Mouse (Mus musculus): ENCODE data around the gene Tm9sf3. TPM values are rescaled to one million over a fixed set of nuclear protein-coding genes. Genes with fewer than 3 reads are reported as not detected.

Tm9sf3 gene
- polyA plus RNA-seq, 1 experiment from 2014 or later, result 133 TPM

- ATAC-seq (ENCODE audit: insufficient number of reproducible peaks, low FRiP score, low TSS enrichment, low read depth), result peak; percentile 81
- Histone ChIP-seq H3K36me3 (no peaks in the 10 kb centered on the region), H3K4me2 (replicated peaks) (peak overlapping the region; percentile 61), H3K9ac (peak overlapping the region; percentile 96), H3K27me3 (no peaks in the 10 kb centered on the region), H3K4me3 (replicated peaks) (peak overlapping the region; percentile 91), H3K9me3 (replicated peaks) (no peaks in the 10 kb centered on the region), H3K27ac (replicated peaks) (peak overlapping the region; percentile 98), H3K4me1 (peaks cover 22% of the 10 kb centered on the region; the same call in 1 of the 2 replicates)
- 4% methylated on average over 51 of the region's 51 CpGs for whole genome bisulfite sequencing
These were observed 826 bp downstream of the Tm9sf3 start for GRCm38 (mm10) chr19:41262712-41263629.

- ATAC-seq (ENCODE audit: insufficient number of reproducible peaks, low FRiP score, low TSS enrichment, low read depth), result no peak
These were observed 3.1 kb downstream of the Tm9sf3 start for GRCm38 (mm10) chr19:41260736-41261135.

GRCm38 (mm10) chr19:41259256-41259655, 4.5 kb downstream of the Tm9sf3 start:
- Histone ChIP-seq H3K9me3 (replicated peaks) (no peaks in the 10 kb centered on the region), H3K27ac (replicated peaks) (no peak overlapping the region), H3K36me3 (no peaks in the 10 kb centered on the region), H3K27me3 (no peaks in the 10 kb centered on the region), H3K9ac (no peak overlapping the region), H3K4me3 (replicated peaks) (no peak overlapping the region), H3K4me2 (replicated peaks) (no peak overlapping the region), H3K4me1 (peaks cover 17% of the 10 kb centered on the region; the same call in 1 of the 2 replicates)
- ATAC-seq (ENCODE audit: insufficient number of reproducible peaks, low FRiP score, low TSS enrichment, low read depth), result no peak
- 74% methylated on average over 6 of the region's 6 CpGs for WGBS

More at GRCm38 (mm10) chr19:41260736-41261135, 3.1 kb downstream of the Tm9sf3 start:
- Histone ChIP-seq H3K27ac (replicated peaks) (no peak overlapping the region), H3K9ac (no peak overlapping the region), H3K36me3 (no peaks in the 10 kb centered on the region), H3K27me3 (no peaks in the 10 kb centered on the region), H3K4me3 (replicated peaks) (no peak overlapping the region), H3K4me2 (replicated peaks) (no peak overlapping the region), H3K4me1 (peaks cover 22% of the 10 kb centered on the region; the same call in 1 of the 2 replicates), H3K9me3 (replicated peaks) (no peaks in the 10 kb centered on the region)
- 82% methylated on average over 3 of the region's 3 CpGs for WGBS

- no peak overlapping the region for H3K4me3 ChIP-seq (replicated peaks)
- H3K9ac ChIP-seq, result no peak overlapping the region
- no peaks in the 10 kb centered on the region for H3K27me3 ChIP-seq
- H3K36me3 ChIP-seq, result no peaks in the 10 kb centered on the region
- H3K27ac ChIP-seq (replicated peaks), result no peak overlapping the region
- H3K4me2 ChIP-seq (replicated peaks), result no peak overlapping the region
- H3K9me3 ChIP-seq (replicated peaks), result no peaks in the 10 kb centered on the region
- 43% methylated on average over 2 of the region's 2 CpGs for WGBS
- peaks cover 17% of the 10 kb centered on the region; the same call in 1 of the 2 replicates for H3K4me1 ChIP-seq
- no peak for ATAC-seq (ENCODE audit: insufficient number of reproducible peaks, low FRiP score, low TSS enrichment, low read depth)
These were observed 5.1 kb downstream of the Tm9sf3 start for GRCm38 (mm10) chr19:41258707-41259106.

- Histone ChIP-seq H3K27me3 (no peaks in the 10 kb centered on the region), H3K9me3 (replicated peaks) (no peaks in the 10 kb centered on the region), H3K4me2 (replicated peaks) (no peak overlapping the region), H3K36me3 (peaks cover 7% of the 10 kb centered on the region; the same call in 1 of the 2 replicates), H3K9ac (no peak overlapping the region), H3K4me3 (replicated peaks) (no peak overlapping the region), H3K27ac (replicated peaks) (no peak overlapping the region), H3K4me1 (no peaks in the 10 kb centered on the region)
- 75% methylated on average over 5 of the region's 5 CpGs for whole genome bisulfite sequencing
- ATAC-seq (ENCODE audit: insufficient number of reproducible peaks, low FRiP score, low TSS enrichment, low read depth), result no peak
These were observed 9.2 kb downstream of the Tm9sf3 start for GRCm38 (mm10) chr19:41254584-41254983.

GRCm38 (mm10) chr19:41248968-41249367, 14.8 kb downstream of the Tm9sf3 start:
- Histone ChIP-seq H3K4me2 (replicated peaks) (no peak overlapping the region), H3K9me3 (replicated peaks) (no peaks in the 10 kb centered on the region), H3K9ac (no peak overlapping the region), H3K4me3 (replicated peaks) (no peak overlapping the region), H3K27ac (replicated peaks) (no peak overlapping the region), H3K4me1 (no peaks in the 10 kb centered on the region), H3K27me3 (no peaks in the 10 kb centered on the region), H3K36me3 (peaks cover 24% of the 10 kb centered on the region)
- WGBS, result 55% methylated on average over 4 of the region's 4 CpGs
- ATAC-seq (ENCODE audit: insufficient number of reproducible peaks, low FRiP score, low TSS enrichment, low read depth), result no peak

GRCm38 (mm10) chr19:41248271-41248670, 15.5 kb downstream of the Tm9sf3 start:
- peaks cover 23% of the 10 kb centered on the region for H3K36me3 ChIP-seq
- H3K4me1 ChIP-seq, result no peaks in the 10 kb centered on the region
- no peak overlapping the region for H3K27ac ChIP-seq (replicated peaks)
- no peaks in the 10 kb centered on the region for H3K9me3 ChIP-seq (replicated peaks)
- H3K27me3 ChIP-seq, result no peaks in the 10 kb centered on the region
- ATAC-seq (ENCODE audit: insufficient number of reproducible peaks, low FRiP score, low TSS enrichment, low read depth), result no peak
- H3K4me3 ChIP-seq (replicated peaks), result no peak overlapping the region
- no peak overlapping the region for H3K9ac ChIP-seq
- no peak overlapping the region for H3K4me2 ChIP-seq (replicated peaks)
- WGBS, result 92% methylated on average over 3 of the region's 3 CpGs

- H3K27ac ChIP-seq (replicated peaks), result no peak overlapping the region
- H3K4me3 ChIP-seq (replicated peaks), result no peak overlapping the region
- H3K4me1 ChIP-seq, result no peaks in the 10 kb centered on the region
- peaks cover 37% of the 10 kb centered on the region for H3K36me3 ChIP-seq
- ATAC-seq (ENCODE audit: insufficient number of reproducible peaks, low FRiP score, low TSS enrichment, low read depth), result no peak
- no peak overlapping the region for H3K9ac ChIP-seq
- no peak overlapping the region for H3K4me2 ChIP-seq (replicated peaks)
- H3K27me3 ChIP-seq, result no peaks in the 10 kb centered on the region
- no peaks in the 10 kb centered on the region for H3K9me3 ChIP-seq (replicated peaks)
- WGBS, result 87% methylated on average over 4 of the region's 4 CpGs
These were observed 17.5 kb downstream of the Tm9sf3 start for GRCm38 (mm10) chr19:41246271-41246670.

- no peak for ATAC-seq (ENCODE audit: insufficient number of reproducible peaks, low FRiP score, low TSS enrichment, low read depth)
- no peak overlapping the region for H3K4me2 ChIP-seq (replicated peaks)
- H3K4me3 ChIP-seq (replicated peaks), result no peak overlapping the region
- WGBS, result 63% methylated on average over 6 of the region's 6 CpGs
- H3K27me3 ChIP-seq, result no peaks in the 10 kb centered on the region
- no peak overlapping the region for H3K27ac ChIP-seq (replicated peaks)
- H3K9ac ChIP-seq, result no peak overlapping the region
- no peaks in the 10 kb centered on the region for H3K4me1 ChIP-seq
- H3K36me3 ChIP-seq, result peaks cover 49% of the 10 kb centered on the region
- H3K9me3 ChIP-seq (replicated peaks), result no peaks in the 10 kb centered on the region
These were observed 19.2 kb downstream of the Tm9sf3 start for GRCm38 (mm10) chr19:41244581-41244980.

GRCm38 (mm10) chr19:41241997-41242396, 21.8 kb downstream of the Tm9sf3 start:
- Histone ChIP-seq H3K36me3 (peaks cover 57% of the 10 kb centered on the region), H3K27me3 (no peaks in the 10 kb centered on the region), H3K9ac (no peak overlapping the region), H3K4me3 (replicated peaks) (no peak overlapping the region), H3K27ac (replicated peaks) (no peak overlapping the region), H3K4me1 (no peaks in the 10 kb centered on the region), H3K9me3 (replicated peaks) (no peaks in the 10 kb centered on the region), H3K4me2 (replicated peaks) (no peak overlapping the region)
- ATAC-seq (ENCODE audit: insufficient number of reproducible peaks, low FRiP score, low TSS enrichment, low read depth), result no peak
- 92% methylated on average over 5 of the region's 5 CpGs for WGBS

- ATAC-seq (ENCODE audit: insufficient number of reproducible peaks, low FRiP score, low TSS enrichment, low read depth), result no peak
- H3K27ac ChIP-seq (replicated peaks), result no peak overlapping the region
- no peak overlapping the region for H3K9ac ChIP-seq
- peaks cover 62% of the 10 kb centered on the region for H3K36me3 ChIP-seq
- no peak overlapping the region for H3K4me3 ChIP-seq (replicated peaks)
- WGBS, result 91% methylated on average over 4 of the region's 4 CpGs
- no peak overlapping the region for H3K4me2 ChIP-seq (replicated peaks)
- no peaks in the 10 kb centered on the region for H3K4me1 ChIP-seq
- H3K9me3 ChIP-seq (replicated peaks), result no peaks in the 10 kb centered on the region
- no peaks in the 10 kb centered on the region for H3K27me3 ChIP-seq
These were observed 30.1 kb downstream of the Tm9sf3 start for GRCm38 (mm10) chr19:41233698-41234097.
